Mouse (Mus musculus): ENCODE data around the gene Gm2310. TPM values are rescaled to one million over a fixed set of nuclear protein-coding genes. Genes with fewer than 3 reads are reported as not detected.

Gene Gm2310
- polyA plus RNA-seq, 1 experiment from 2014 or later = not detected

Other genes starting within 250 kb of the Gm2310 start
- gene Nipbl, start 75.5 kb downstream of the Gm2310 start, polyA plus RNA-seq (2016; fragmentation: Nextera tagmentation; extraction: Ambion mirVana) = 15.0 and 17.2 TPM in 2 replicates
- gene Slc1a3, start 190.8 kb upstream of the Gm2310 start, polyA plus RNA-seq (2016; fragmentation: Nextera tagmentation; extraction: Ambion mirVana) = 26.1 and 28.2 TPM in 2 replicates

Data from hindbrain, embryonic 10.5 days (tissue).